Mouse (Mus musculus) lung, postnatal 36 days (tissue): ENCODE data around the gene Cxcl10.

Experiments used
- DNase-seq: peaks from one replicate; pipeline ENCODE4 v3.0.0; 2022; ENCODE audit warnings: mixed read lengths

Cxcl10 gene

DNA sequence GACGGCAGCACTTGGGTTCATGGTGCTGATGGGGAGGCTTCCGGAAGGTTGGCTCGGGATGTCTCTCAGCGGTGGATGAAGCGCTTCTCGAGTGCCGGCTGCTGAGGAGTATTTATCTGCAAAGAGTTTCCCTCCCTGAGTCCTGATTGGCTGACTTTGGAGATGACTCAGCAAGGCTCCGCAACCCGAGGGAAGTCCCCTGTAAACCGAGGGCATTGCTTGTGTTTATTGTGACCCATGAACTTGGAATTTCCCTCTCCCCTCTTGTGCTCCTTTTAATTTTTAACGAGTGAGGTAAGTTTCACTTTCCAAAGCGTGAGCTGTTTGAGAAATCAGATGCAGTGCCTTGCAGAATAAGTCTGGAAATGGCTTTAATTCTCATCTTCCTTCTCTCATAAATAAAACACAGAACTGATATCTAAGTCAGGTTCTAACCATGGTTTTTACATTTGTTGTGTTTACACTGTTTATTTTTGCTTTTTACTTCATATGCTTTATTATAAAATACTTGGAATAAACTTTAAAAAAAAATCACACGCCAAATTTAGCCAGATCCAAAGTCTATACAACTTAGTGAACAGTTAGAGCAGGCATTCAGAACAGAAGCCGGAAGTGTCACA, at the start of gene Cxcl10:
Gene Cxcl10 (minus strand): TSS at position 96 of the 620 bp plus-strand sequence.
- DNase-seq = peak; percentile 68

DNA sequence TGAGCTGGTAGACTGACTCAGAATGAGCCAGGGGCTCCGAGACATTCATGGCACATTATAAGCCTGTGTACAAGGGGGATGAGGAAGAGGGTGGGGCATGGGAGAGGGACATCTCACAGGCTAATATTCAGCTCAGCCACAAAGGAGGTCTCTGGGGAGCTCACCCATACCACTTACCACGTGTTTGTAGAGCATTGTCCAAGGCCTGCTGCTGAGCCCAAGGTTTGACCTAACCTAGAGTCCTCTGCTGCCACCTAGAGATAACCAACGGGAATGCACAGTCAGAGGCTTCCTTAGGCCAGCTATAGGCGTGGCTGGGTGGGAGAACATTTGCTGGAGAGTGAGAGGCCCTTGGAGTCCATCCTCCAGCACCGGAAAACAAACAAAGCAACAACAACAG, 49.5 kb upstream of the Cxcl10 start:
- DNase-seq = peak; percentile 90

DNA sequence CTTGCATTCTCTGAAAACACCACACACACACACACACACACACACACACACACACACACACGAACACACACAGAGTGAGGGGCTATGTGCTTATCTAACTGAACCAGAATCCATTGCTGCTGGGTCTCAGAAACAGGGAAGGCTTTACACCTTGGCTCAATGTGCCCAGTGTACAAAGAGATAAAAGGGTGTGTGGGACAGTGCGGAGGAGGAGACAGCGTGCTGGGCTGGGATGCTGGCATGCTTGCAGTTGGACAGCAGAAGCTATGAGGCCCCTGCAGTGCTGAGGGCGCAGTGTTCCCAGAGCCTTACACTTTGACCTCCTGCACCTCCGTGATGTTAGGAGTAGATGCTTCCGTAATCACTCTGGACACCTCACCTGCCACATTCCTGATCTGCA, 47.8 kb upstream of the Cxcl10 start:
- no peak for DNase-seq

DNA sequence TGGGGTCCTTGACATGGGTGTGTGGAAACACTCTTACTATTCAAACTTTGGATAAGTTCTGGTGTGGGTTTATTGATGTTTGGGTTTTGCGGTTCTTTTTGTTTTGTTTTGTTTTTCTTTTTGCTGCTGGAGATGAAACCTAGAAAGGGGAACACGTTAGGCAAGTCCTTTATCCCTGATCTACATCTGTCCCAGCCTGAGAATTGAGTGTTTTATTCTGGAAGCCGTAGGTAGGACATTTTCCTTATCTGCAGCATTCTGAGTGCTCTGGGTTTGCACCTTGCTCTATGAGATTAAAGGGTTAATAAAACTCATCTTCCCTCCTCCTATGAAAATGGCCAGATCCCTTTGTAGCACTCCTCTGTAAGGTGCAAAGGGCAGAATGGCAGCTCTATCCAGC, 47.1 kb upstream of the Cxcl10 start:
- DNase-seq = no peak

DNA sequence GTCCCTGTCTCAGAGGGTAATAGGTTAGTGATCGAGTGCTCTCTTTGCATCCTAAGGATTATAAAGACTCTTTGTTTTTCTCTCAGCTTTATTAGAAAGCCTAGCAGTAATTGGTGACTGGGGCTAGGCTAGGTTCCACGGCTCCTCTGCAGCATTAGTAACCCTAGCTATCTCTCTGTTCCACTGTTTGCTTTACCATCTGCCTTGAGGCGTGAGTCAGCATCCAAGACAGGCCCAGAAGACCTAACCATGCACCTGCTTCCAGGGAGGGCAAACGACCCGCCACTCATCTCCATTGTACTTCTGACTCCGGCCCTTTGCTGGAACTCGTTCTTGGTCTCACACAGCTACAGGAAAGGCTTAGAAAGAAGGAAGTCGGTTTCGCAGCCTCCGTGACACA, 45.2 kb upstream of the Cxcl10 start:
- DNase-seq = no peak

DNA sequence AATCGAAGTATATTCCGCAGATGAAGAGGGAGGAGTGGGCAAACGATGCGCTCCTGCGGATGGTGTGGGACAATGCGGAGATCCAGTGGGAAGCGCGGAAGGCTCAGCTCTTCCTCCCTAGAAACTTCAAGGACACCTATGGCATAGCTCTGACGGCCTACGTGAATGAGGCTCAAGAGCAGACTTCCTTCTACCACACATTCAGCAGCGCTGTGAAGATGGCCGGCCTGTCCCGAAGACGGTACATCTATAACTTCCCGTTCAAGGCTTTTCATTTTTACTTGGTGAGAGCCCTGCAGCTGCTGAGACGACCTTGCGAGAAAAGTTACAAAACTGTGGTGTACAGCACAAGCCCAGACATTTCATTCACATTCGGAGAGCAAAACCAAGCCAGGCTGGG, 43.9 kb upstream of the Cxcl10 start:
- no peak for DNase-seq

DNA sequence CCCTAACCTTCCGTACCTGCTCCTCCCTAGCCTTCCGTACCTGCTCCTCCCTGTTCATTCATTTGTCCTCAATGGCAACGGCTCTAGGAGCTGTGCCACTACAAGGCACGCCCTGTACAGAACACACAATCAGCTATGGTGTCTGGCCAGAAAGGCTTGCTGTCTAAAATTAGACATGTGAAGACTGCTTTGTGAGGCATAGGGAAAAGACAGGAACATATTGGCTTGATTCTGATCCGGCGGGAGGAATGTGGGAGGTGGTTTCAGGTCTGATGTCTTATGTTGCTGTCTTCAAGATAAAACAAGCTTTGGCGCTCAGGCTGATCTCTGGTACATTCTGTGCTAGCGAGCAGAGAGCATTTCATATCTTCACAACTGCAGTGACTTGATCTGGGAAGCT, 41.9 kb upstream of the Cxcl10 start:
- no peak for DNase-seq

DNA sequence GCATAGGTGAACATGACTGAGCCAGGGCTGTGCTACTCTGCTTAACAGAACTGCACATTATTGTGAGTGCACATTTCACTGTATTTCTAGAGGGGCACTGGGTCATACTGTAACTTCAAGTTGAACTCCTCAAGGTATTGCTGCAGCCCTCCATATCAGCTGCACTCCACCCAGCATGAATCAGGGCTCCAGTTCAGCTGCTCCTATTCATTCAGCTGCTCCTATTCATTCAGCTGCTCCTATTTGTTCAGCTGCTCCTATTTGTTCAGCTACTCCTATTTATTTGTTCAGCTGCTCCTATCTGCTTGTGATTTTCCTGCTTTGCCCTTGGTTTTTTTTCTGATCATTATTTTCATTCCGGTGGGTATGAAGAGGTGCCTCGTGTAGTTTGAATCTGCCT, 41.3 kb upstream of the Cxcl10 start:
- DNase-seq = no peak

DNA sequence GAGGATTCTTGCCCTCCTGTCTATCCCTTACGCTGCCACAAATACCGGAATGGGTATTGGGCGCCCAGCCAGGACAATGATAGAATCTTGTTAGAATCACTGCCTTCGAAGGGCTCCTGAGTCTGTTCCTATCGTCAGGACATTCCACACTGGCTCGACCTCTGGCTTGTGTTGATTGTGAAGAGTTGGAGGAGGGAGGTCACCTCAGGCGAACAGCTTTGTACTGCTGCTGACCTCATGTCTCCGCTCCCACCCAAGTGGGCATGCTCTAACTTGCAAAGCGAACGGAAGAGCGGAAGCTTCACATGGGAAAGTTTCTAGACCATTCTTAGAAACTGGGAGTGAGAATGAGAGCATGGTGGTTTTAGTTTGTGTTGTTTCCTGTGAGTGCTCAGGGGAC, 38.7 kb upstream of the Cxcl10 start:
- DNase-seq = peak; percentile 33

DNA sequence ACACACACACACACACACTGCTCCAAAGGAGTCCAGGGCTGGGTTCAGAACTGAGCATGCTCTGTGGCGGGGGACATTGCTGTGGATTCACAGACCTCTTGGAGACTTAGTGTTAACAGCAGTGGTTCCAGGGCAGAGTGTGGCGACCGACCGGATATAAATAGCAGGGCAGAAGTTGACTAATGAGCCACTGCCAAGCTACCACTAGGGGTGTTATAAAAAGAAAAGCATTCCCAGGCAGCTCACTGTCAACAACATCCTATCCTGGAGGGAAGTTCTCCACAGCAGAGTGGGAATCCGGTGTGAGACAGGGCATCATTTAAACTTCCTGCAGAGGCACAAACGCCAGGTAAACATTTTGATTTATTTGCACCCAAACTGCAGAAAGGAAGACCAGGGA, 38.0 kb upstream of the Cxcl10 start:
- peak; percentile 26 for DNase-seq

DNA sequence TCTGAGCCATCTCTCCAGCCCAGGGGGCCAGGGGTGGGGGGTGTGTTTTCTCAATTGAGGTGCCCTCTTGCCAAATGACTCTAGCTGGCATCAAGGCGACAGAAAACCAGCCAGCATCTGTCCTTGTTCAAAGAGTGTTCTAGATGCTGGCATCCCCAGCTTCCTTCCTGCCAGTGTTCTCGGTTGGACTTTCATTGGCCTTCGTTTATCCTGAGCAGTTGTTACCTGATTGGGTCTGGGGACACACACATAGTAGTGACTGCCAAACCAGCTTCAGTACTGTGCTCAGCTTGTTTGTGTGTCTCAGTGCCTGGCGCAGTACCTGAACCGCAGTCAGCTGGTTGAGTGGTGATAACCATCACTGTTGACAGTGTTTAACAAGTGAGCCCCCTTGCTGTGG, 37.4 kb upstream of the Cxcl10 start:
- DNase-seq = no peak

DNA sequence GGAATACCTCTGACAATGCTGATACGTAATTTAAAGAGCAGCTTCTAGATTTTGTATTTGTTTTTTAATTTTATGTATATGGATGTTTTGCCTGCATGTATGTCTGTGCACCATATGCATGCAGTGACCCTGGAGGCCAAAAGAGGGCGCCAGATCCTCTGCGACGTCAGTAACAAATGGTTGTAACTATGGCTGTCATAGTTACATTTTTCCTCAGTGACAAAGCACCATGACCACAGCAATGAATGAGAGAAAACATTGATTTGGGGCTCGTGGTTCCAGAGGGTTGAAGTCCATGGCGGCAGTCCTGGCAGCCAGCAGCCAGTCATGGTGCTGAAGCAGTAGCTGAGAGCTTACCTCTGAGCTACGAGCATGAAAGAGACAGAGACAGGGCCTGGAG, 36.2 kb upstream of the Cxcl10 start:
- no peak for DNase-seq

DNA sequence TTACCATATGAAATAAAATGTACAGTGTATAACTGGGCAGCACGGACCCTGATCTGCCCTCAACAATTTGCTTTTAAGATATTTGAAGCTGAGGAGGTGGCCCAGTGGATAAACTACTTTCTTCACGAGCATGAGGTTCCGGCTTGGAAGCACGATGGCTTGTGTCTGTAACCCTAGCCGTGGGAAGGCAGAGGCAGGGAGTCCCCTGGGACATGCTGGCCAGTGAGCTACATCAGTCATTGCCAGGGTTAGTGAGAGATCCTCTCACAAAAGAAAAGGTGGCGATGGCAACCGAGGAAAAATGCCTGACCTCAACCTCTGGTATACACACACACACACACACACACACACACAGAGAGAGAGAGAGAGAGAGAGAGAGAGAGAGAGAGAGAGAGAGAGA, 35.1 kb upstream of the Cxcl10 start:
- DNase-seq = no peak

DNA sequence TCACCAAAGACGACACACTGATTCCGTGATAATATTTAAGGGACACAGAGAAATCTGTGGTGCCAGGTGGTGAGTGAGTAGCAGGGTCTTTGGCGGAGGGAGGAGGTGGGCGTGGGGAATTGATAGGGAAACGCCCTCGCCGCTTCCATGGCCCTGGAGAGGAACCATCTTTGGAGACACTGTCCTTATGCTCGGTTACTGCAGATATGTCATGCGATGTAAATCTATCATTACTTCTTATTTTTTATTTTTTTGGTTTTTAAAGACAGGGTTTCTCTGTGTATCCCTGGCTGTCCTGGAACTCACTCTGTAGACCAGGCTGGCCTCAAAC, 33.6 kb upstream of the Cxcl10 start:
- no peak for DNase-seq

DNA sequence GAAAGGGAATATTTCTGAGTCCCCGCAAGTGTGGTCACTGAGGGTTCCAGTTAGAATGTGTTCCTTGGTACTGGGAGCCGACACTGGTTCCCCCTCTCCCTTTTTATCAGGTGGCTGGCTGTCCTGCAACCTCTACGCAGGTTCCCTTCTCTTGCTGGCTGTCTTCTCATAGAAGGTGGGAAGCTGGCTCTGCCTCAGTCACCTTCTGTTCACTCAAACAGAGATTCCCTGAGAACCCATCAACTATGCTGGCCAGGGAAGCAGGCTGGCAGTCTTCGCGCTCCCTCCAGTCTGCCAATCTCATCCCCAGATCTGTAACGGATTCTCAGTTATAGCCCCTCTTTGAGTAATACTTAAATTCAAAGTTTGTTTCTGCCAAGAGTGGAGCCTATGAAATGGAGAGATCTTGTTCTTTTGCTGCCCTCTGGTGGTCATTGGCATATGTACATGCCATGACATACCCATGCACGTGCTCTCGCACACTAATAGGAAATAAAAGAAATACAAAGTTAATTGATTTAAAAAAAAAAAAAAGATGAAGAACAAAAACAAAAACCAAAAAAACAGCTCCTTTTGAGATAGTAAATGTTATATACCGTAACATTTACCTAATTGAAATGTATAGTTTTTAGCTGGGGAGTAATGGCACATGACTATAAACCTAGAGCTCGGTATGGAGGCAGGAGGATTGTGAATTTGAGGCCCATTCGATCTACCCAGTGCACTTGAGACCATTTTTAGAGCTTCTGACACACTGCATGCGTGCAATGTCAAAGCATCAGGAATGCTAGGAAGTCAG, 33.1 kb upstream of the Cxcl10 start:
- DNase-seq = peak; percentile 94

DNA sequence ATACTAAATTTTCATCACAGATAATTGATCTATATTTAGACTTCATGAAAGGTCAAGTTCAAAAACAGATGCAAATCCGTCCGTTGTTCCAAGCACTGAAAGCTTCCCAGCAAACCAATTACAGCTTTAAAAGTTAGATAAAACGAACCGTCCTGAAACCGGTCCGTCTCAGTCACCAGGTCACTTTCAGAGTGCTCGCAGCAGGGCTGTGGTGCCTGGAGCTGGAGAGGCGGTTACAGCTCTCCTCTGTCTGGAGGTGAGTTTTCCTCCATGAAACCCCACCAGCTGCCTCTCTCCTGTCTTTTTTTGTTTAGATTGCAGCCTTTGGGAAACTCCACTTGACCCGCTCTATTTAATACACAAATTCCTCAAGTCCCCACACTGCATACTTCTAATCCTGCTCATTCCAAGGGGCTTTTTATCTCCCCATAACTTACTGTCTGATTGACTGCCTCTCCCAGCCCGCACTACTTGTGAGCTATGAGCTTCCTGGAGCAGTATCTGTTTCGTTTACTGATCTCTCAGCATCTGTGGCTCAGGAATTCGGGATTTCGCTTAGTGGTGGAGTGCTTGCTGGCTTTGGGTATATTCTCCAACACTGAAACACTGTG, 28.2 kb upstream of the Cxcl10 start:
- no peak for DNase-seq

DNA sequence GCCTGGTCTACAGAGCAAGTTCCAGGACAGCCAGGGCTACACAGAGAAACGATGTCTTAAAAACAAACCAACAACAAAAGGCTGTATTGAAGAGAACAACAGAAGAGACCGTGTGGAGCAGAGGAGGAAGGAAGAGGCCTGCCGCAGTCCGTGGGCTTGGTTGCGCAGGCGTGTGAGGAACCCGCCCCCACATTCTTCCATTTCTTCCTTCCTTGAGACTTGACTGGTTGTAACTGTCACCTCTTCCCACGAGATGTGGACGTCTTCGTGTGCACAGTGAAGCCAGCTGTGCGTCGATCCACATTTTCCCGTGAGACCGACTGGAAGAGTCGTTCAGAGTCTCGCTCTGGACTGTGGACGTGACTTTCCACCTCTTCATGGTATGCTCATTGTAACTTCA, 26.7 kb upstream of the Cxcl10 start:
- DNase-seq = peak; percentile 64

DNA sequence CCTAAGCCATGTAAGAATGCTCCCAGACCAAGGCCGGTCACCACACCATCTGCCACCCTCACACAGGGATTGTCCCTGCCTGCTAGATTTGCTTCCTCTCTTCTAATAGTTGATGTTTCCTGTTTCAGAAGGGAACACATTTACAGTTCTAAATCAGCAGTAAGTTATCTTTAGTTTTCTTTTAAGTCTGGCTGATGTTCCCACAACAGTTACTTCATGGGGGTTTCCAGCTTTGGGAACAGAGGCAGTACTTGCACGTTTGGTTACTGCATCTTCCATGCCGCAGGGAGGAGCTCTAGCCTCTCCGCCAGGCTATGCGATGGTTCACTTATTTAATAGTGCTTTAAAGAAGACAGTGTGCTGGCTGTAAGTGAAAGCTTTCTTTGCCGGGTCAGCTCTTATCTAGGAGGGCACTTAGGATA, 26.0 kb upstream of the Cxcl10 start:
- DNase-seq = peak; percentile 61

DNA sequence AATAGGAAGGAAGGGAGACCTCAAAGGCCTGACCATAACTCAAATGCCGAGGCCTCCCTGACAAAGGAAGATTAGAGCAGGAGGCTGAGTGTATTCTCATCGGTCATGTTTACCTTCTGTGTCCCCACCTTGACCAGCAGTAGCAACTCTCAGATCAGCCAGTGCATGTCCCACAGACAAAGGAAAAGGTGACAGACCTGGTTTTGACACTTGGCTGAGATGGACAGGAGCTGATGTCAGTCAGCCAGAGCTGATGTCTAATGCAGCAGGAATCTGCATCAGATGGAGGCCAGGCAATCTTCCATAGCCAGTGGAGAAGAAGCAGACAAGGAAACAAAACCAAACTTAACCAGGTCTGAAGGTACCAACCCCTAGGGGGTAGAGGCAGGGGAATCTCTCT, 23.9 kb upstream of the Cxcl10 start:
- no peak for DNase-seq

DNA sequence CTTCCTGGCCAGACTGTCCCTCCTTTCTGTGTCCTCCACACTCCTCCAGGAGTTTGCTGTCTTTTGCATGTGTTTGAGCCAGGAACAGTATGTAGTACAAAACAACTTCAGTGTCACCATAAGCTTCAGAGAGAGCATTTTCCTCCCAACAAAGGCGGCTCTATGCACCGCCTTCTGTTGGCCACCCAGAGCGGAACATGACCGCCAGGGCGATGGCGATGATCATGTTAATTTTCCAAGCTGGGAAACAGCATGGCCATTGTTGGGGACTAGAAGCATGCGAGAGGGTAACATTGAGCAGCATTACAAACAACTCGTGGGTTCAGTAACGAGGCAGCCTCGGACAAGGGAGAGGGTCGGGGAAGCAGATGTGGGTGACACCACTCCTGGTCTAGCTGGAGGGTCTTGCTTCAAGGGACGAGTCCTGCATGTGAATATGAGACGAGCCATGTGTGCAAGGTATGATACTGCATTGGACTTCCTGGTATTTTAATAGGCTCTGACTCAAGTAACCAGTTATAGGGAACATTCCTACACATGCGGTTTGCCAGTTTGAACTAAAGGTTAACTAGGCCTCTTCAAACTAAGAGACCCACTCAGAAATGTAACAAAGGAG, 22.8 kb upstream of the Cxcl10 start:
- DNase-seq = no peak

DNA sequence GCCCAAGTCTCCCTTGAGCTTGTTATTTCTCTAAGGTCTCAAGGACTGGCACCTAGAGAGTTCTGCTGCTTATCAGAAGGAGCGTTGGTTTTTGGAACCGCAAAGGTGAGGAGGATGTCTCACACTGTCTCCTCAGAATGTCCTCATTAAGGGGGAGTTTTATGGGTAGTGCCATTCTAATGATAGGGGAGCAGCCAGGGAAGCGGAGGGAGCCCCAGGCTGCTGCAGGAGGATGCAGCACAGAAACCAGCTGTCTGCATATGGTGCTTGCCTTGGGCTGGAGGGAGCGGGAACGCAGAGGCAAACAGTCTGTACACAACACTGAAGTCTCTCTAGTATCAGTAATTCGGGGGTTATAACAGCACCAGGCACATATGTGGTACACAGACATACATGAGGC, 22.2 kb upstream of the Cxcl10 start:
- no peak for DNase-seq

DNA sequence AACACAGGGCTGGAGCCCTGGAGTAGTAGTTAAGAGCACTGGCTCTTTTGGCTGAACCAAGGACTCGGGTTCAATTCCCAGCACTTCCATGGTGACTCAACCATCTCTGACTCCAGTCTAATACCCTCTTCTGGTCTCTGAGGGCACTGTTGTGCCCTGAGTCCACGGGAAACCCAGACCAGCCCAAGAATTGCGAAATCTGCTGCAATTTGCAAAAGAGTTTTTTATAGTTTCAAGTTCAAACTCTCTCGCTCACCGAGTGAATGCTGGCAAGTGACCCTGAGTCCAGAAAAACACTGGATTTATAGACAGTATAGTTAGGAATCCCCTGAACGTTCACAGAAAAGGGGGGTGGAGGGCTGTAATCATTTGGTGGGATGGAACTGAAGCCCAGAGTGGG, 21.7 kb upstream of the Cxcl10 start:
- DNase-seq = peak; percentile 21

DNA sequence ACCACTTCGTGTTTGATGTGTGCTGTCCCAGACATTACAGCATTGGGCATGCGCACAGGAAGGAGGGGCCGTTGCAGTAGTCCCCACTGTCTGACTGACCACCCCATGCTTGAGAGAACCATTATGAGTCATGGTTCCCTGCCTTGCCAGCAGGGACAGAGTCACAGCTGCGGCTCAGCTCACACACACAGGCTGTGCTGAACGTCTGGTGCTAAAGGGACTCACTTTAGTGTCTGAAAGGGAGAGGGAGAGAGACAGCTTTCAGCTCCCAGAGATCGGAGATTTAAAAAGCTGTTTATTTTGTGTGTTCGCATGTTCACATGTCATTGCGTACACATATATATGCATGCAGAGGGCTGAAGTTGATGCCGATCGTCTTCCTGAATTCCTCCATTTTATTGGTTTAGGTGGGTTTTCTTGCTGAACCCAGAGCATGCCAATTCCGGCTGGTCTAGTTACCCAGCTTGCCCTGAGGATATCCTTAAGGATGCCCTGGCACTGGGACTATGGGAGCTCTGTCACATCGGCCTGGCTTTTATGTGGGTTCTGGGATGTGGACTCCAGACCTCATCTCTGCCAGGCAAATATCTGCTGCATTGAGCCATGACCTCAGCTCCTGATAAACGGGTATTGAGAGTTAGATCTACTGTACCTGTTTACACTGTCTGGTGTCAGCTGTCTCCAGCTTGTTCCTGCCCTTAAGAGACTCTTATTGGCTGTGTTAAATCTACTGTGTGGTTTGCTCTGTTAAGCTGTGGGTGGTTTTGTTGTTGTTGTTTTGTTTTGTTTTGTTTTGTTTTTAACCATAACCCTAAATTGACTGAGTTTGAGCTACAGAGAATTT, 20.7 kb upstream of the Cxcl10 start:
- DNase-seq = peak; percentile 43
